Mouse (Mus musculus) lung, embryonic 14.5 days (tissue): ENCODE data around the gene Trpc3. TPM values are rescaled to one million over a fixed set of nuclear protein-coding genes. Genes with fewer than 3 reads are reported as not detected.

ENCODE experiments used
- ATAC-seq: fragments of 200-750 bp; cut with Nextera tagmentation; 2 replicates; pipeline ENCODE4 v1.8.0; 2017; ENCODE audit warnings: mild to moderate bottlenecking, moderate TSS enrichment, moderate library complexity; ENCODE audit not compliant: insufficient read depth
- DNase-seq: peaks from one replicate; pipeline ENCODE4 v3.0.0-alpha.2; 2015
- H3K27ac ChIP-seq: fragments of 300-500 bp; sonication (generic); 2 replicates; pipeline ENCODE4 v1.5.1; 2014; ENCODE audit warnings: low read depth, mild to moderate bottlenecking, moderate library complexity
- H3K27me3 ChIP-seq: fragments of 300-500 bp; sonication (generic); 2 replicates; pipeline ENCODE4 v1.6.1; 2014; ENCODE audit warnings: low read length, control low read depth; ENCODE audit not compliant: insufficient read depth
- H3K36me3 ChIP-seq: fragments of 300-500 bp; sonication (generic); 2 replicates; pipeline ENCODE4 v1.6.1; 2014; ENCODE audit warnings: control low read depth; ENCODE audit not compliant: insufficient read depth
- H3K4me1 ChIP-seq: fragments of 300-500 bp; sonication (generic); 2 replicates; pipeline ENCODE4 v1.6.1; 2014; ENCODE audit warnings: antibody characterized with exemption, control low read depth; ENCODE audit not compliant: insufficient read depth
- H3K4me2 ChIP-seq: fragments of 300-500 bp; sonication (generic); 2 replicates; pipeline ENCODE4 v1.6.1; 2014; ENCODE audit warnings: mild to moderate bottlenecking
- H3K4me3 ChIP-seq: fragments of 300-500 bp; sonication (generic); 2 replicates; pipeline ENCODE4 v1.5.1; 2014; ENCODE audit warnings: low read depth, low read length
- H3K9ac ChIP-seq: fragments of 300-500 bp; sonication (generic); 2 replicates; pipeline ENCODE4 v1.6.1; 2014
- H3K9me3 ChIP-seq: fragments of 300-500 bp; sonication (generic); 2 replicates; pipeline ENCODE4 v1.6.1; 2016; ENCODE audit warnings: low read depth, low read length, control low read depth
- CTCF ChIP-seq: IDR thresholded peaks from 2 replicates; pipeline ENCODE4 v1.5.1; 2016; ENCODE audit warnings: antibody characterized with exemption, low read depth
- WGBS: fragments of 180-500 bp; shearing (Covaris S2); extraction: QIAGEN DNeasy Blood & Tissue Kit; methylation state at CpG from one replicate; pipeline ENCODE4 v1.1.7; 2014; 5-methylcytosine and 5-hydroxymethylcytosine counted together
- polyA plus RNA-seq: library from polyadenylated mRNA; unstranded; fragments of >200 nt; fragmentation: Nextera tagmentation; extraction: Ambion mirVana; gene quantifications from 2 replicates; pipeline ENCODE4 v1.2.1, GENCODE M21; 2014

Gene Trpc3
- polyA plus RNA-seq, 1 experiment from 2014 or later, result 2.4 TPM

DNA sequence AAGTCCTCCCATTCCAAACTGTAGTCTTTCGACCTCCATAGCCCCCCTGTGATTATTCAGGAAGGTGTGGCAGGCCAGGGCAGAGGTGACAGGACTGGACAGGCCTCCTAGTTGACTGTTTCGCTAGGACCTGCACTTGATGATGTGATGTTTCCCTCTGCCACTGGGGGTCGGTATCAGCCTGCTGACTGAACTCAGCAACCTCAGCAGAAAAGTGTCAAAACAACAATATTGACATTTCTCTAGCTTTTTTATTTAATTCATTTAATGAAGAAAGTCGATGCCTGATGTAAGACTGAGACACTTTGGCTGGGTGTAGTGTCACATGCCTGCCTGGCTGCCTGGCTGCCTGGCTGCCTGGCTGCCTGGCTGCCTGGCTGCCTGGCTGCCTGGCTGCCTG is 54.5 kb downstream of the Trpc3 start:
- Histone ChIP-seq H3K4me2 (no peak overlapping the region), H3K9ac (no peak overlapping the region), H3K36me3 (no peaks in the 10 kb centered on the region), H3K27me3 (no peaks in the 10 kb centered on the region), H3K27ac (no peak overlapping the region), H3K4me3 (no peak overlapping the region), H3K9me3 (no peaks in the 10 kb centered on the region), H3K4me1 (no peaks in the 10 kb centered on the region)
- peak; percentile 54 for DNase-seq
- TF ChIP-seq CTCF, result peak; percentile 79
- ATAC-seq, result no peak
- 12% methylated on average over 4 of the region's 4 CpGs for WGBS

GRCm38 (mm10) chr3:36626803-36627202 is 63.2 kb downstream of the Trpc3 start:
- no peaks in the 10 kb centered on the region for H3K4me1 ChIP-seq
- WGBS, result 78% methylated on average over 2 of the region's 2 CpGs
- H3K9me3 ChIP-seq, result no peaks in the 10 kb centered on the region
- H3K4me3 ChIP-seq, result no peak overlapping the region
- H3K27ac ChIP-seq, result no peak overlapping the region
- H3K4me2 ChIP-seq, result no peak overlapping the region
- DNase-seq, result no peak
- H3K27me3 ChIP-seq, result no peaks in the 10 kb centered on the region
- TF ChIP-seq CTCF, result no peak
- H3K36me3 ChIP-seq, result no peaks in the 10 kb centered on the region
- no peak for ATAC-seq
- no peak overlapping the region for H3K9ac ChIP-seq

GRCm38 (mm10) chr3:36618181-36618580 is 71.8 kb downstream of the Trpc3 start:
- no peaks in the 10 kb centered on the region for H3K36me3 ChIP-seq
- WGBS, result 65% methylated on average over 7 of the region's 7 CpGs
- no peaks in the 10 kb centered on the region for H3K27me3 ChIP-seq
- no peak for TF ChIP-seq CTCF
- H3K9ac ChIP-seq, result no peak overlapping the region
- H3K9me3 ChIP-seq, result no peaks in the 10 kb centered on the region
- H3K27ac ChIP-seq, result no peak overlapping the region
- H3K4me3 ChIP-seq, result no peak overlapping the region
- ATAC-seq, result no peak
- no peaks in the 10 kb centered on the region for H3K4me1 ChIP-seq
- DNase-seq, result no peak
- no peak overlapping the region for H3K4me2 ChIP-seq

GRCm38 (mm10) chr3:36613908-36614255 is 76.1 kb downstream of the Trpc3 start:
- no peak for TF ChIP-seq CTCF
- no peaks in the 10 kb centered on the region for H3K27me3 ChIP-seq
- DNase-seq (no peak), ATAC-seq (no peak)
- no peak overlapping the region for H3K27ac ChIP-seq
- peak overlapping the region; percentile 70 for H3K4me2 ChIP-seq
- H3K9ac ChIP-seq, result no peak overlapping the region
- H3K4me1 ChIP-seq, result no peaks in the 10 kb centered on the region
- 68% methylated on average over 5 of the region's 5 CpGs for WGBS
- H3K36me3 ChIP-seq, result no peaks in the 10 kb centered on the region
- no peaks in the 10 kb centered on the region for H3K9me3 ChIP-seq
- H3K4me3 ChIP-seq, result no peak overlapping the region

DNA sequence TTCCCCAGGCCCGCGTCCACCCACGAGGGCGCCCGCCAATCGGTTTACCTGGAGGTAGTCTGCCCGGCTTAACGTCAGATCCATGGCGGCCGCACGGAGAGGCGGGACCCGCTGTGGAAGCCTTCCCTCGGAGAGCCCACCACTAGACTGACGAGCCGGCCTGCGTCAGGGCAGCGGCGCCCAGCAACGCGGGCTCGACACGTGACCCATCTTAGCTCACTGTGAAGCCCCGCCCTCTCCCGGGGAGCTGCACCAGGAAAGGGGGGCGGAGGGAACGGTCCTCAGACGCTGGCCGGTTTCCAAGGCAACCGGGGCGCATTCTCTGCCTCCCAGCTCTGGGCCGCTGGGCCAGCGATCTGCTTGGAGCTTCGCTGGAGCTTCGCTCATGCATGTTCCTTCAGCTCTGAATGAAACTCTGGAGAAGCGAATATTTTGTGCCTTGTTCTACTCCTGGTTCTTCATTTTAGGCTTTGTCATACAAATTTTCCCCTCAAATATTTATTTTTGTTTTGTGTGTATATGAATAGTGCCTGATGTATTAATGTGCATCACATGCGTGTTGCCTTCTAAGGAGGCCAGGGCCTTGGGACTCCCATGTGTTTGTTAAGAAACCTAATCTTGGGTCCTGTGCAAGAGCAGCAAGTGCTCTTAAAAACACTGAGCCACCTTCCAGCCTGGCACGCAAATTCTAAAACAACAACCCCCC is 76.6 kb downstream of the Trpc3 start, which contains the start of gene Bbs7:
TSS of gene Bbs7 (minus strand) at position 276 of the 706 bp plus-strand sequence.
- TF ChIP-seq CTCF, result no peak
- WGBS, result 5% methylated on average over 38 of the region's 38 CpGs
- H3K4me3 ChIP-seq, result peak within 1 kb of the TSS; percentile 69
- peak; percentile 100 for ATAC-seq
- H3K27ac ChIP-seq, result 0 out of 2 replicates have a peak within 1 kb of the TSS, but pooled peaks have one; percentile 42
- H3K36me3 ChIP-seq, result no peaks in the 10 kb centered on the region
- H3K4me1 ChIP-seq, result no peaks in the 10 kb centered on the region
- peak; percentile 100 for DNase-seq
- no peaks in the 10 kb centered on the region for H3K27me3 ChIP-seq
- peak within 1 kb of the TSS; percentile 70 for H3K4me2 ChIP-seq
- H3K9me3 ChIP-seq, result no peaks in the 10 kb centered on the region
- H3K9ac ChIP-seq, result peak within 1 kb of the TSS; percentile 72

DNA sequence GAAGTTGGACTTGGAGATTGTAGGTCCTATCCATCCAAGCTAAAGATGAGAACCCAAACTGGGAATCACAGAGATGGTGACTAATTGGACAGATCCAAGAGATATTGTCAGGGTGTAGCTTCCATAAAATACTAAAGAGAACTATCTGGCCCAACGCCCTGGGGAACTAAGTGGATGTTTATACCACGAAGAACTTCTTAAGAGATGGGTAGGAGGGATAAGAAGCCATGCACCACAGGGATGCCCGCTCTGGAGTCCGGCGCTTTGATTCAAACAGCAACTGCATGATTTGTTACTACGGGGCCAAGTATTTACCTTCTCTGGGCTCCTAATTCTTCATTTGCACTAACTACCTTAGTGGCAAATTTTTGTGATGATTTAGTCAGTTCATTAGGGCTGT is 77.3 kb downstream of the Trpc3 start:
- peak overlapping the region; percentile 72 for H3K9ac ChIP-seq
- no peaks in the 10 kb centered on the region for H3K4me1 ChIP-seq
- WGBS, result under 1% methylated on average over 6 of the region's 6 CpGs
- peak; percentile 45 for ATAC-seq
- no peak overlapping the region for H3K27ac ChIP-seq
- H3K36me3 ChIP-seq, result no peaks in the 10 kb centered on the region
- no peaks in the 10 kb centered on the region for H3K27me3 ChIP-seq
- no peaks in the 10 kb centered on the region for H3K9me3 ChIP-seq
- no peak for DNase-seq
- TF ChIP-seq CTCF, result no peak
- peak overlapping the region; percentile 70 for H3K4me2 ChIP-seq
- H3K4me3 ChIP-seq, result peak overlapping the region; percentile 69

DNA sequence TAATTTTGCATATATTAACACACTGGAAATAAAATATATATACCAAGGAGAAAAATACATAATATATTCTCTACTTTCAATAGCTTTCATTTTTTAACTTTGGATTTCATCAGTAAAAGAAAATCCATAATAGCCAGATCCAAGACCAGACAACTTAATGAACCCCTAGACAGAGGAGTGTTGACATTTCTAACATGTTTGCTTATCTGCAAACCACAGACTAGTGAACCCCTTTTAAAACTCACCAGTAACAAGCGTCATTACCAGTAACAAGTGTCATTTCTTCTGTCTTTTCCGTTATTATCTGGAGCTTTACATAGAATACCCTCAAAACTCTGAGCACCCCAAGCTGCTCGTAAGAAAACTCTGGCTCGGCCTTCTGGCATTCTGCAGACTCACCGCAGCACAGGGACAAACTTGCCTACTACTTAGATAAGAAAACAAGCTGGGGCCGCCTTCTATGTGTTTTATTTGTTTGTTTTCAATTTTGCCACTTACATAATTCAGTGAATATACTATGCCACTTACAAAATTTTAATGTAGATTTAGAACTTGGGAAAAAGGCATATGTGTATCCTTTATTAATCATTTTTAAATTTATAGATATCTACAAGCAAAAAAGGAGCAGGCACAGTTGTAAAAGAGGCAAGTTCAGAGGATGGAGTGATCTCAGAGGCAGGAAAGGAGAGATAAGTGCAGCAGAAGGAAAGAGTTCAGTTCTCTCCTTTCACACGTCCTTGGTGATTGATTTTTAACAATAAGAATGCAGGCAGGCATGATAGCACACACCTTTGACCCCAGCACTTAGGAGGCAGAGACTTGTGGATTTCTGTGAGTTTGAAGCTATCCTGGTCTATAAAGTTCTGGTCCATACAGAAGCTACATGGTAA is 83.8 kb downstream of the Trpc3 start:
- Histone ChIP-seq H3K4me1 (no peaks in the 10 kb centered on the region), H3K4me3 (no peak overlapping the region), H3K4me2 (no peak overlapping the region), H3K27me3 (no peaks in the 10 kb centered on the region), H3K36me3 (peaks cover 5% of the 10 kb centered on the region; the same call in 1 of the 2 replicates), H3K9ac (no peak overlapping the region), H3K27ac (no peak overlapping the region), H3K9me3 (no peaks in the 10 kb centered on the region)
- no peak for TF ChIP-seq CTCF
- ATAC-seq (no peak), DNase-seq (no peak)
- 67% methylated on average over 7 of the region's 7 CpGs for WGBS
